Mouse (Mus musculus) lung, postnatal 0 days (tissue): ENCODE measurements around the gene Pabpc1l. TPM values are rescaled to one million over a fixed set of nuclear protein-coding genes. Genes with fewer than 3 reads are reported as not detected.
A peak's percentile ranks its signal among the peaks of the same experiment; 100 is the strongest.

Experiments
- ATAC-seq: fragments of 200-750 bp; cut with Nextera tagmentation; 2 replicates; pipeline ENCODE4 v1.8.0; 2017; ENCODE audit warnings: moderate library complexity
- DNase-seq: peaks from one replicate; pipeline ENCODE4 v3.0.0-alpha.2; 2016; ENCODE audit warnings: low spot score
- H3K27ac ChIP-seq: fragments of 300-500 bp; sonication (generic); 2 replicates; pipeline ENCODE4 v1.5.1; 2014; ENCODE audit warnings: antibody characterized with exemption, mild to moderate bottlenecking, low read length, mixed read lengths
- H3K27me3 ChIP-seq: fragments of 300-500 bp; sonication (generic); replicated peaks from 2 replicates; pipeline ENCODE4 v1.6.1; 2014; ENCODE audit warnings: low read length, mixed read lengths; ENCODE audit not compliant: insufficient read depth
- H3K36me3 ChIP-seq: fragments of 300-500 bp; sonication (generic); 2 replicates; pipeline ENCODE4 v1.6.1; 2014; ENCODE audit warnings: low read length, mixed read lengths; ENCODE audit not compliant: insufficient read depth
- H3K4me1 ChIP-seq: fragments of 300-500 bp; sonication (generic); 2 replicates; pipeline ENCODE4 v1.6.1; 2014; ENCODE audit warnings: antibody characterized with exemption, low read depth, low read length, mixed read lengths; ENCODE audit not compliant: insufficient read depth
- H3K4me2 ChIP-seq: fragments of 300-500 bp; sonication (generic); replicated peaks from 2 replicates; pipeline ENCODE4 v1.6.1; 2014; ENCODE audit warnings: low read depth, mild to moderate bottlenecking, low read length, moderate library complexity, mixed read lengths
- H3K4me3 ChIP-seq: fragments of 300-500 bp; sonication (generic); 2 replicates; pipeline ENCODE4 v1.5.1; 2014; ENCODE audit warnings: low read depth, low read length
- H3K9ac ChIP-seq: fragments of 300-500 bp; sonication (generic); replicated peaks from 2 replicates; pipeline ENCODE4 v1.6.1; 2014; ENCODE audit warnings: low read depth, mild to moderate bottlenecking
- H3K9me3 ChIP-seq: fragments of 300-500 bp; sonication (generic); 2 replicates; pipeline ENCODE4 v1.6.1; 2016; ENCODE audit warnings: low read length, mixed read lengths
- CTCF ChIP-seq: IDR thresholded peaks from 2 replicates; pipeline ENCODE4 v1.5.1; 2016; ENCODE audit warnings: antibody characterized with exemption, mild to moderate bottlenecking
- EP300 ChIP-seq: IDR thresholded peaks from 2 replicates; pipeline ENCODE4 v1.6.1; 2016; ENCODE audit warnings: antibody characterized with exemption, mild to moderate bottlenecking, control low read depth
- WGBS: fragments of 180-500 bp; shearing (Covaris S2); extraction: QIAGEN DNeasy Blood & Tissue Kit; methylation state at CpG from one replicate; pipeline ENCODE4 v1.1.7; 2014; 5-methylcytosine and 5-hydroxymethylcytosine counted together
- polyA plus RNA-seq: library from polyadenylated mRNA; unstranded; fragments of >200 nt; fragmentation: Nextera tagmentation; extraction: Ambion mirVana; gene quantifications from 2 replicates; pipeline ENCODE4 v1.2.1, GENCODE M21; 2015

The Pabpc1l gene
- polyA plus RNA-seq, 1 experiment from 2014 or later = 0.60 TPM

DNA sequence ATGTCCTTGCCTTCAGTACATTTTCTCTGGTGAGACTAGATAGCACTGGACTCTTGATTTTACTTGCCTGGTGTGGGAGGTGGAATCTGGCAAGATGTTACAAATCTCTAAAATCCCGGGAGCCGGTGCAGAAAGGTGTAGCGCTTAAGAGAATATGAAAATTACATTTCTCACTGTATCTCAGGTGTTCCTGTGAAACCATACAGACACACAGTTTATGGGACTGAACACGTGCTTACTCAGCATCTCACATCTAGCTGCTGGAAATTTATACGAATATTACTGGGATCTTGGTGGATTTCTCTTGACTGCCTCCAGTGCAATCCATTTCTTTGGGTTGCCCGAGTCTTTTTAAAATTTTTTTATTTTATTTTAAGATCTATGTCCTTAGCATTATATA is 29.0 kb upstream of the Pabpc1l start:
- 0 out of 2 replicates have a peak overlapping the region, but pooled peaks have one; percentile 97 for H3K9ac ChIP-seq
- H3K4me3 ChIP-seq = peak overlapping the region; percentile 94
- ATAC-seq = no peak
- no peak overlapping the region for H3K27ac ChIP-seq
- H3K27me3 ChIP-seq = no peaks in the 10 kb centered on the region
- no peaks in the 10 kb centered on the region for H3K9me3 ChIP-seq
- WGBS = 61% methylated on average over 6 of the region's 6 CpGs
- H3K4me1 ChIP-seq = peaks cover 22% of the 10 kb centered on the region; the same call in 1 of the 2 replicates
- DNase-seq = no peak
- TF ChIP-seq EP300 (no peak), CTCF (no peak)
- H3K4me2 ChIP-seq = peak overlapping the region; percentile 77
- no peaks in the 10 kb centered on the region for H3K36me3 ChIP-seq

GRCm38 (mm10) chr2:163996899-163997298 is 28.4 kb upstream of the Pabpc1l start:
- WGBS = 48% methylated on average over 5 of the region's 5 CpGs
- H3K36me3 ChIP-seq = no peaks in the 10 kb centered on the region
- no peak for ATAC-seq
- H3K9ac ChIP-seq = no peak overlapping the region
- peaks cover 22% of the 10 kb centered on the region; the same call in 1 of the 2 replicates for H3K4me1 ChIP-seq
- H3K9me3 ChIP-seq = no peaks in the 10 kb centered on the region
- no peak overlapping the region for H3K27ac ChIP-seq
- no peak for DNase-seq
- no peaks in the 10 kb centered on the region for H3K27me3 ChIP-seq
- no peak for TF ChIP-seq CTCF
- TF ChIP-seq EP300 = no peak
- H3K4me3 ChIP-seq = no peak overlapping the region
- H3K4me2 ChIP-seq = peak overlapping the region; percentile 77; the same call in 1 of the 2 replicates

- WGBS = 72% methylated on average over 6 of the region's 6 CpGs
- Histone ChIP-seq H3K27ac (no peak overlapping the region), H3K9ac (no peak overlapping the region), H3K4me1 (peaks cover 22% of the 10 kb centered on the region; the same call in 1 of the 2 replicates), H3K27me3 (no peaks in the 10 kb centered on the region), H3K36me3 (no peaks in the 10 kb centered on the region), H3K4me2 (no peak overlapping the region), H3K4me3 (no peak overlapping the region), H3K9me3 (no peaks in the 10 kb centered on the region)
- ATAC-seq (no peak), DNase-seq (no peak)
- no peak for TF ChIP-seq CTCF
- TF ChIP-seq EP300 = no peak
These were observed 26.3 kb upstream of the Pabpc1l start for GRCm38 (mm10) chr2:163998981-163999380.

DNA sequence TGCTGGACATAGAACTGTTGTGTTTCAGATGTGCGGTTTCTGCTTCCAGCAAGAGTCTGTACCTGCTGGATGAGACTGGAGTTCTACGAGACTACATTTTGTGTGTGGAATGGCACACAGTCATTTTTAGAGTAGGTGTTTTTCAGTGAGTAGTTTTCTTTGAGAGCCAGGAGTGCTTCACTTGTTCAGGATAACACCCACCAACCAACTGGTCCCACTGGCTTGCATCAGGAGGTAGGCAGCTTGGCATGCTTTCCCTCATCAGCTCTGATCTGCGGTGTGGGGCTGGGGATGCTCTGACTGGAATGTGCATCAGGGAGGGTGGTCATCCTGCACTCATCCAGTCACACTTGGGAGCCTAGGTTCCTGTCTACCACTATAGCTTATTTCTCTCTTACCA is 22.6 kb upstream of the Pabpc1l start:
- Histone ChIP-seq H3K4me3 (no peak overlapping the region), H3K27me3 (no peaks in the 10 kb centered on the region), H3K9ac (no peak overlapping the region), H3K27ac (no peak overlapping the region), H3K4me1 (peaks cover 16% of the 10 kb centered on the region; the same call in 1 of the 2 replicates), H3K36me3 (no peaks in the 10 kb centered on the region), H3K4me2 (no peak overlapping the region), H3K9me3 (no peaks in the 10 kb centered on the region)
- DNase-seq (no peak), ATAC-seq (no peak)
- WGBS = 83% methylated on average over 3 of the region's 3 CpGs
- no peak for TF ChIP-seq EP300
- TF ChIP-seq CTCF = no peak

DNA sequence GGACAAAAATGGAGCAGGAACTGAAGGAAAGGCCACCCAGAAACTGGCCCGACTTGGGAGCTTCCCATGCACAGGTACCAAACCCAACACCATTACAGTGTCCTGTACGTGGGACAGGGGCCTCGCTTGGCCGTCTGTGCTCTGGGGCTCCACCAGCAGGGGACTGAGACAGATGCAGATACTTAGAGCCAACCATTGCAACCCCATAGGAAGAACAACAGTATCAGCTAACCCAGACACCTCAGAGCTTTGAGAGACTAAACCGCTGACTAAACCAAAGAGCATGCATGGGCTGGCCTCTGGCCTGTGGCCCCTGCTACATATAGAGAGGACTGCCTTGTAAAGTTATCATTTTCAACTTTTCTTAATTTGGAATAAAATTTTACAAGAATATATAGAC is 20.7 kb upstream of the Pabpc1l start:
- Histone ChIP-seq H3K4me3 (no peak overlapping the region), H3K9me3 (no peaks in the 10 kb centered on the region), H3K9ac (no peak overlapping the region), H3K4me2 (no peak overlapping the region), H3K27me3 (no peaks in the 10 kb centered on the region), H3K27ac (no peak overlapping the region), H3K4me1 (peaks cover 17% of the 10 kb centered on the region; the same call in 1 of the 2 replicates), H3K36me3 (no peaks in the 10 kb centered on the region)
- ATAC-seq (no peak), DNase-seq (no peak)
- WGBS = 70% methylated on average over 5 of the region's 5 CpGs
- TF ChIP-seq CTCF (0 out of 2 replicates have a peak, but pooled peaks have one; percentile 12), EP300 (no peak)

DNA sequence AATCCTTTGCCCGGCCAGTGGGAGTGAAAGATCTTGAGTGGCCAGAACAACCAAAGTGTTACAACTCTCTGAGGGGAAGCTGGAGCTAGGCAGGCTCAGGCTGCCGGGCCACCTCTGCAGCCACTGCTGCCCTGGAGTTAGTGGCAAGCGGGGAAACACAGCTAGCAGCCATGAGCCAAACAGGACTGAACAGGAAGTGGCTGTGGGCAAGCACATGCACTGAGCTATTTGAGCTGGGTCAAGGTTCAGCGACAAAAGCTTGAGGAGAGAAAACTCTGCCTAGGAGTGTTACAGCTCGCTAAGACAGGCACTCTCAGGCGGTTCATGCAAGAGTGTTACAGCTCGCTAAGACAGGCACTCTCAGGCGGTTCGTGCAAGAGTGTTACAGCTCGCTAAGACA is 18.3 kb upstream of the Pabpc1l start:
- Histone ChIP-seq H3K4me1 (peaks cover 17% of the 10 kb centered on the region; the same call in 1 of the 2 replicates), H3K9me3 (no peaks in the 10 kb centered on the region), H3K4me2 (no peak overlapping the region), H3K4me3 (no peak overlapping the region), H3K36me3 (peaks cover 4% of the 10 kb centered on the region; the same call in 1 of the 2 replicates), H3K9ac (no peak overlapping the region), H3K27ac (no peak overlapping the region), H3K27me3 (no peaks in the 10 kb centered on the region)
- TF ChIP-seq EP300 (no peak), CTCF (no peak)
- ATAC-seq (peak; percentile 55; the same call in 1 of the 2 replicates), DNase-seq (peak; percentile 52)
- WGBS = 50% methylated on average over 10 of the region's 10 CpGs

- 89% methylated on average over 8 of the region's 8 CpGs for WGBS
- DNase-seq (no peak), ATAC-seq (no peak)
- no peak overlapping the region for H3K27ac ChIP-seq
- H3K27me3 ChIP-seq = no peaks in the 10 kb centered on the region
- TF ChIP-seq EP300 = no peak
- no peak for TF ChIP-seq CTCF
- H3K9ac ChIP-seq = no peak overlapping the region
- H3K4me3 ChIP-seq = no peak overlapping the region
- H3K36me3 ChIP-seq = peaks cover 8% of the 10 kb centered on the region; the same call in 1 of the 2 replicates
- H3K4me1 ChIP-seq = peaks cover 17% of the 10 kb centered on the region; the same call in 1 of the 2 replicates
- H3K4me2 ChIP-seq = no peak overlapping the region
- no peaks in the 10 kb centered on the region for H3K9me3 ChIP-seq
These were observed 17.7 kb upstream of the Pabpc1l start for GRCm38 (mm10) chr2:164007547-164007946.
